Mouse (Mus musculus): ENCODE data around the gene Gm17359. TPM values are rescaled to one million over a fixed set of nuclear protein-coding genes. Genes with fewer than 3 reads are reported as not detected.

Gm17359 gene
- total RNA-seq, 2 experiments from 2014 or later, result not detected

DNA sequence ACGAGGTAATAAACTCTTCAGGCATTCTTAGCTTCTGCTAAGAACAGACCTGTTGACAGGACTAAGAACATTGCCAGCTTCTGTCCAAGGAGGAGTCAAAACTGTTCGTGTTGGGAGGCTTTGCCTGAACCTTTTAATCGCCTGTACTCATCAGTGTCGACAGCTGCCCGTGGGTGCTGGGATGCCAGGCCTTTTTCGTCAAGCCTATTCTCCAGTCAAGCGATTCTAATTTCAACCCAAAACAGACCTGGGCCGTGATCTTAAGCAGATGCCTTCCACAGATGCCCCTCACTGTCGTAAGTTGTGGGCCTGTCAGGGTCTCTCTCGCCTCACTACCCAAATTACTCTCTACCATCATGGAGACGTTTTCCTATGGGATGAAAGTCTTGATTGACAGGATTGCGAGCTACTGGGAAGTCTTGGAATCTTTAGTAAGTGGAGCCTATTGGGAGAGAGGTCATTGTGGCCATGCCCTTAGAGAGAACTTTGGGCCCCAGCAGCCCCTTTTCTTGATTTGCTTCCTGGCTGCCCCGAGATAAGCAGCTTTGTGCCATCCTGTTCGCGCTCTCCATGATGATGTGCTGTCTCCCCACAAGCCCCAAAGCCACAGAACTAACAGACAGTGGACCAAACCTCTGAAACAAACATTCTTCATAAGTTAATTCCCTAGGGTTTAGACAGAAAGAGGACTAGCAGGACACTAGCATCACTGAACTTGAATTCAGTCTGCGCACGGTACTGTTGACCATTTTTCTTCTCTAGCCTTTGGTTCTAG, 6.7 kb downstream of the Gm17359 start:
- DNase-seq (ENCODE audit: low spot score in 2 of 2), result no peak

DNA sequence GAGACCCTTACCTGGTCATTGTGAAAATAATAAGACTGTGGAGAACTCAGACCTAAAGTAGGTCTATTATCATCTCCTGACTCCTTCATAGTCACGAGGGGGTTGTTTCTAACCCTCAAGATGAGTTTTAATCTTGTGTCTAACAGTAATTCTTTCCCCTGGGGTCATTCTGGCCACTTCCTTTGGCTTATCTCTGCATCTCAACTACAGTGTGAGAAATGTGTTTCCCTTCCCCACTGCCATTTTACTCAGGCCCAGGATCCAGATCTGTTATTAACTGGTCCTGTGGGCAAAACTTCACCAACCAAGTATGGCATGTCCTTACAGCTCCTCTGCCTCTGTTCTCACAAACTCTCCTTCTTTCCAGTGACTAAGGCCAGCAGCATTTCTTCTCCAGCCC, 12.8 kb downstream of the Gm17359 start:
- DNase-seq (ENCODE audit: low spot score in 2 of 2), result no peak

GRCm38 (mm10) chr3:79358721-79359120, 22.3 kb downstream of the Gm17359 start:
- no peak for DNase-seq (ENCODE audit: low spot score in 2 of 2)

DNA sequence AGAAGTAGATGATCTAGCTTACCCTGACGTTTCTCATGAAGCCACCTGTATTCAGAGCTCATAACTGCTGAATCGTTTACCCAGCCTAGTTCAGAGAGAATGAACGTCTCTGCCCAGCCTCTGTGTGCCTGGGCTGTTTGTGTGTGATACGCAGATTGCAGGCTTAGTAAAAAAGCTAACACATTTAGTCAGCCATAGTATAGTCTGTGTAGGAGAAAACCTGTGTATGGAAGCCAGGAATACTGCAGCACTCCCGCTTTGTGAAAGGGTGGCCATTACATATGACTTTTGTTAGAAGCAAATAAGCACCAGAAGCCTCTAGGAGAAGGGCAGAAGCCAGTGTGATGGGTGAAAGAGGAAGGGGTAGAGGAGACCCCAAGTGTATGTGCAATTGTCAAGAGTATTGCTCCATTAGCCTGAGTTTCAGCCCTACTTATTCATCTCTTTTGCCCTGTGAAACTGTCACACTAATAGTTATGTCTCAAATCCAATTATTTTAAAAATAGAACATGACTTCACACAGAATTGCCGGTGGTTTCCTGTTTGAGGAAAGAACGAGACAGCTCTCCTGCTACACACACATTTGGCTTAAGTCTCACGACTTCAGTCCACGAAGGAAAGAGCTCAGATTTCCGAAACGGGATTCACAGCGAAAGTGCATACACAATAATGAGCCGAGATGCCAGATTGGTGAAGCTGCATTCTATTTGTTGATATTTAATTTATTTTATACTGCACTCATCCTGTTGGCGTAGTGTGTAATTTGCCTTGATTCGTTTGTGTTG, 24.0 kb downstream of the Gm17359 start:
- DNase-seq (ENCODE audit: low spot score in 2 of 2), result peak in 1 of 2 experiments; percentile 13

- DNase-seq (ENCODE audit: low spot score in 2 of 2), result peak in 1 of 2 experiments; percentile 7
Measured at GRCm38 (mm10) chr3:79366098-79366497, 29.6 kb downstream of the Gm17359 start.

- DNase-seq (ENCODE audit: low spot score in 2 of 2), result no peak
Measured at GRCm38 (mm10) chr3:79368306-79368705, 31.8 kb downstream of the Gm17359 start.

DNA sequence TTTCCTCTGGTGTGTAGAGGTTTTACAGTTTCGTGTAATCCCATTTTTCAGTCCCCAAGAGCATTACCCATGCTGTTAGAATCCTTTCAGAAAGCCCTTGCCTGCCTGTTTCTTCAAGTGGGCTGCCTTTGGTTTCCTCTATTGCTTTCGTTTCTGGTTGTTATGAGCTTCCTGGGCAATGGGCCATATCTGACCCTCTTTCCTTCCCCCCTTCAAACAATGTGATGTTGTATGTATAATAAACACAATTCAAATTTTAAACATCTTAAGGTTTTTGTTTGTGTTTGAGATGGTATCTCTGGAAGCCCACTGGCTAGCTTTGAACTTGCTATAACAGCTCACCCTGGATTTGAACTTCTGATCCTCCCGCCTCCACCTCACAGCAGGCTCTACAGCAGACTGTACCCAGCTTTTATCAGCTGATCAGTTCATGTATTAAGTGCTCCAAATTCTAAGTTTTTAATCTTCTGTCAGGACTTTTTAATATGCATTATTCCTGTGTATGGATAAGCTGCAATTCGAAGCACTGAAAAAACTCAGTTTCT, 34.0 kb downstream of the Gm17359 start:
- DNase-seq (ENCODE audit: low spot score in 2 of 2), result no peak

GRCm38 (mm10) chr3:79371506-79372195, 35.2 kb downstream of the Gm17359 start:
- no peak for DNase-seq (ENCODE audit: low spot score in 2 of 2)

GRCm38 (mm10) chr3:79373930-79374329, 37.5 kb downstream of the Gm17359 start:
- no peak for DNase-seq (ENCODE audit: low spot score in 2 of 2)

GRCm38 (mm10) chr3:79378086-79378485, 41.6 kb downstream of the Gm17359 start:
- no peak for DNase-seq (ENCODE audit: low spot score in 2 of 2)

DNA sequence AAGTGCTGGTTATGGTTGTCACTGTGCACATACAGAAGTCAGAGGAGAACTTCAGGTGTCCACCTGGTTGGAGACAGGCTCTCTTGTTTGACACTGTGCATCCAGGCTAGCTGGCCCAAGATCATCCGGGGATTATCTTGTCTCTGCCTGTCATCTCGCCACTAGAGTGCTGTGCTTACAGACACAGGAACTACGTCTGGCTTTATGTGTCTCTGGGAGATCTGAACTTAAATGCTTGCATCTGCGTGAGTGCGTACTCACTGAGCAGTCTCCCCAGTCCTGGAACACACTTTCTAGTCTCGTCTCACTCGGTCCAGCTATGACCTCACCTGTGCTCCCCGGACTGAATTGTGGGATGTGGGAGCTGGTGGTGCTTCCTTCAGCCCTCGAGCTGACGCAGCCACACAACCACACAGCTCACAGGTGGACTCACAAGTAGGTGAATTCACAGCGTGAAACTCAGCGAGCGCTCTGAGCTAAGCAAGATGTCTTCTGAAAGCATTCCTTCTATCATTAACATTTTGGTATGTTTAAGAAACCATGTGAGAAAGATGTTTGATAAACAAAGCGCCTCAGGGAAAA, 42.9 kb downstream of the Gm17359 start:
- no peak for DNase-seq (ENCODE audit: low spot score in 2 of 2)

GRCm38 (mm10) chr3:79379873-79380595, 43.6 kb downstream of the Gm17359 start:
- DNase-seq (ENCODE audit: low spot score in 2 of 2), result no peak

GRCm38 (mm10) chr3:79381398-79381797, 44.9 kb downstream of the Gm17359 start:
- no peak for DNase-seq (ENCODE audit: low spot score in 2 of 2)

GRCm38 (mm10) chr3:79385434-79386029, 49.1 kb downstream of the Gm17359 start:
- DNase-seq (ENCODE audit: low spot score in 2 of 2), result no peak

- no peak for DNase-seq (ENCODE audit: low spot score in 2 of 2)
Measured at GRCm38 (mm10) chr3:79389081-79389480, 52.6 kb downstream of the Gm17359 start.

DNA sequence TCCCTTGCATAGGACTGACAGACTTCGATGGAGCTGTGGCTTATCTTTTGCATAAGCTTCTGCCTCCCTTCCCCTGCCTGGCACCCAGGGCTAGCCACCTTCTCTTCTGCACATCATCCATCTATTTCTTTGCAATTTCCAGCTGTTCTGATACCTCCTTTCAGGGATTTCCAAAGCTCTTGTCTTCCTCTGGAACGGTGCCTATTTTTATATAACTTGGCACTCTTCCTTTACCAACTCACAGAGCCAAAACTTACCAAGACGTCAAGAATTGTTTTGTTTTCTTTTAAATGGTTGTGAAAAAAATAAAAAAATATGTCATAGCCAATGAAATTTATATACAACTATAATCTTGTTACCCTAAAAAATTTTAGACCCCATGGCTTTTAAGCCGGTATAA, 64.1 kb downstream of the Gm17359 start:
- no peak for DNase-seq (ENCODE audit: low spot score in 2 of 2)

GRCm38 (mm10) chr3:79402056-79402455, 65.6 kb downstream of the Gm17359 start:
- DNase-seq (ENCODE audit: low spot score in 2 of 2), result no peak

DNA sequence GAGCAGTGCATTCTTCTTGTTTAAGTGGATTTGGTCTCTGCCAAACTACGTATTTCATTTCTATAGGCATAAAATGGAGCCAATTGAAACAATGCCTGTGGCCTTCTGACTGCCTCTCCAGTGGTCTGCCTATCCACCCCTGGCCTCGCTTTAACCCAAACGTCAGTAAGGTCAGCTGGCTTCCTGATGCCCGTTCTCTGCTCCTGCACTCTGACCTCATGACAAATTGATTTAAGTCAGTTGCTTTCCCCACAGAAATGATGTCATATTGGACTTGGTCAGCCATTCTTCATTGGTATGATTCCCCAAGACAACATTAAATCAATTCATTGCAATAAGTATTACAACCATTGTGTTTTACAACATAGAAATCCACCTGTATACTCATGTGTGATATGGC, 72.1 kb downstream of the Gm17359 start:
- no peak for DNase-seq (ENCODE audit: low spot score in 2 of 2)

DNA sequence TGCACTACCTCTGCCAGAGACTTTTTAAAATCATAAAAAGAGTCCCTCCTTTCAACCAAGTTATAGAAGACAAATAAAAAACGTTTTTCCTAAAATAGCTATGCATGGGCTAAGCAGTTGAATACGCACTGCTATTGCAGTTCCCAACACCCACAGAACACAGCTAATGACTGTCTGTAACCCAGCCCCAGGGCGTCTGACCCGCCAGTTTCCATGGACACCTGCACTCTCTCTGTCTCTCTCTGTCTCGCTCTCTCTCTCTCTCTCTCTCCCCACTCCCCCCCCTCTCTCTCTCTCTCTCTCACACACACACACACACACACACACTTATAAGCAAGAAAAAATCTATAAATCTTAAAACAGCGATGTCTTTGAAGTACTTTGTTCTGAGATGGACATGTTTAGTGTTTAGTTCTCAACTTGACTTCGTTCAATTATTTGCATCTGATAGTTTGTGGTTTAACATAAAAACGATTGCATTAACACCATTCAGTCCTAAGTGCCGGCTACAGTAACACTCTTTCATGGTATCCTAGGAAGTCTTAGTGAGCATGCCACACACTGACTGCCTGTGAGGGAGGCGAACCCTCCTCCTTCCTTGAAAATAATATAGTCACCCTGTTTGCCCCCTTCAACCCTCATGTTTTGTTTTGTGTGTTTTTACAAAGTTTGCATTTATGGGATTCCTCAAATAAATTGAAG, 73.6 kb downstream of the Gm17359 start:
- no peak for DNase-seq (ENCODE audit: low spot score in 2 of 2)

- DNase-seq (ENCODE audit: low spot score in 2 of 2), result no peak
Measured at GRCm38 (mm10) chr3:79410629-79410995, 74.2 kb downstream of the Gm17359 start.

Measured in layer of hippocampus, postnatal 14 days (tissue).